Mouse (Mus musculus) small intestine, adult 2 months (tissue): Measurements from ENCODE around the gene Adamts9. TPM values are rescaled to one million over a fixed set of nuclear protein-coding genes. Genes with fewer than 3 reads are reported as not detected.

ENCODE experiments used
- H3K27ac ChIP-seq: fragments of 200-500 bp; 2 replicates; pipeline ENCODE4 v1.5.1; 2012; ENCODE audit warnings: low read depth, low read length, control low read depth, inconsistent platforms; ENCODE audit not compliant: insufficient read depth
- H3K27me3 ChIP-seq: fragments of 200-500 bp; 2 replicates; pipeline ENCODE4 v1.6.1; 2012; ENCODE audit warnings: mild to moderate bottlenecking, moderate library complexity, low read length, inconsistent platforms; ENCODE audit not compliant: control insufficient read depth, insufficient read depth
- H3K36me3 ChIP-seq: fragments of 200-500 bp; 2 replicates; pipeline ENCODE4 v1.6.1; 2012; ENCODE audit warnings: mild to moderate bottlenecking, low read length, control low read depth, inconsistent platforms; ENCODE audit not compliant: control insufficient read depth, insufficient read depth
- H3K4me1 ChIP-seq: fragments of 200-500 bp; 2 replicates; pipeline ENCODE4 v1.6.1; 2012; ENCODE audit warnings: low read length, inconsistent platforms, mixed read lengths; ENCODE audit not compliant: control insufficient read depth, insufficient read depth, insufficient read length
- H3K4me3 ChIP-seq: fragments of 200-500 bp; 2 replicates; pipeline ENCODE4 v1.5.1; 2012; ENCODE audit warnings: low read depth, mild to moderate bottlenecking, control low read depth, inconsistent platforms, low read length, moderate library complexity
- CTCF ChIP-seq: fragments of 200-500 bp; IDR thresholded peaks from 2 replicates; pipeline ENCODE4 v1.5.1; 2012; ENCODE audit warnings: low read depth, mild to moderate bottlenecking, control low read depth, inconsistent platforms, low read length, moderate library complexity, mixed read lengths; ENCODE audit not compliant: insufficient replicate concordance, insufficient read length; ENCODE audit errors: extremely low read depth
- POLR2A ChIP-seq: fragments of 200-500 bp; IDR thresholded peaks from 2 replicates; pipeline ENCODE4 v1.6.1; 2012; ENCODE audit warnings: low read depth, mild to moderate bottlenecking, control low read depth, inconsistent platforms, low read length, moderate library complexity
- WGBS: fragments of 180-500 bp; shearing (Covaris S2); methylation state at CpG from one replicate; pipeline ENCODE4 v1.1.7; 2018; 5-methylcytosine and 5-hydroxymethylcytosine counted together
- polyA plus RNA-seq: library from polyadenylated mRNA; depleted of rRNA; stranded (reverse); fragments of >200 nt; gene quantifications from 2 replicates; pipeline ENCODE4 v1.2.3, GENCODE M21; 2012

Gene Adamts9
- polyA plus RNA-seq, 1 experiment: 1.8 TPM

DNA sequence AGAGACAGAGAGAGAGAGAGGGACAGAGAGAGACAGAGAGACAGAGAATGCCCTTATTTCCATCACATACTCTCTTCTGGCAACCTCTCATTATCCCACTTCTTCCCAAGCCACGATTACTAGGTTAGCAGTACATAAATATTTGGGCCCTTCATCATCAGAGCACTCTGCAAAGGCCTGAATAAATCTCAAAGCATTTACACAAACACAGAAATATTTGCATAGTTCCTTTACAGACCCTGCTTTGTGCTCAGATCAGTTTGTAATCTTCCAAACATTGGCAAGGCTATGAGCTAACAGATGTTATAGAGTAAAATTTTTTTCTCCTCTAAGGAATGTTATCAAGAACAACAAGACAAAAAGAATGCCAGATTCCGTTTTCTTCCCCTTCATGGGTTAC lies 38.8 kb downstream of the Adamts9 start:
- 42% methylated on average over 2 of the region's 2 CpGs for whole genome bisulfite sequencing
- no peak overlapping the region for H3K27ac ChIP-seq
- TF ChIP-seq POLR2A (no peak), CTCF (no peak)
- H3K27me3 ChIP-seq: no peaks in the 10 kb centered on the region
- no peaks in the 10 kb centered on the region for H3K36me3 ChIP-seq
- no peaks in the 10 kb centered on the region for H3K4me1 ChIP-seq
- no peak overlapping the region for H3K4me3 ChIP-seq

DNA sequence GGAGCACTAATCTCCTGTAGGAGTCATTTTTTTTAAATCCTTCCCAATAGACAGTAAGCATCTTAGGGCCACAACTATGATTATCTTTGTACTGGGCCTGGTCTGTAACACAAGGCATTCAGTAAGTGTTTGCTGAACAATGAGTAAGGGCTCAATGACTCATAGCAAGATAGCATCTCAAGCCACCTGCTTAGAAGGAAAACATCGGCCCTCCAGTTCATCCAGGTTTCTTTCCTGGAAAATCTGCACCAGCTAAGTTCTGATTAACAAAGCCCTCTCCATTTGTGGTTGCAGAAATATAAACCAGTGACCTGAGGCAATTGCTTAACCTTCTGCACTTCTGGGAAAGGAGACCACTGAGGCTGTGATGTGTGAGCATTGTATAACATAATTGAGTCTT lies 39.3 kb downstream of the Adamts9 start:
- Histone ChIP-seq H3K36me3 (no peaks in the 10 kb centered on the region), H3K4me1 (no peaks in the 10 kb centered on the region), H3K4me3 (no peak overlapping the region), H3K27me3 (no peaks in the 10 kb centered on the region), H3K27ac (no peak overlapping the region)
- 33% methylated on average over 1 of the region's 1 CpGs for WGBS
- TF ChIP-seq CTCF (no peak), POLR2A (no peak)

DNA sequence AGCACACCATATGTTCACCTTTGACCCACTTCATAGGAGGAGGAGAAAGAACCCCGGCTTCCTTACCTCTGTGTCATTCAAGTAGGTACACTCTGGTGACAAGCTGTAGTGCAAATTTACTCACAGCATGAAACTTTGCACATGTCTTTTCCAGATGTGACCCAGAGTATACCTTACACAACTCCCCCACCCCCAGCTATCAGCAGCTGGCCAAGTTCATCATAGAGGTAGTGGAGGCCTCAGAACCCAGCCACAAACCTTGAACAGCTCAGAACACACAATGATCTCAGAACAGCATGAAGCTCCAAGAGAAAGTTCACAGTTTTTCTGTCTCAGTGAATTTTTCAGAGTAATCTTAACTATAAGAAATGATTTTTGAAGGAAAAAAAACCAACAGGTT lies 51.8 kb downstream of the Adamts9 start:
- TF ChIP-seq POLR2A (no peak), CTCF (no peak)
- 40% methylated on average over 1 of the region's 1 CpGs for WGBS

DNA sequence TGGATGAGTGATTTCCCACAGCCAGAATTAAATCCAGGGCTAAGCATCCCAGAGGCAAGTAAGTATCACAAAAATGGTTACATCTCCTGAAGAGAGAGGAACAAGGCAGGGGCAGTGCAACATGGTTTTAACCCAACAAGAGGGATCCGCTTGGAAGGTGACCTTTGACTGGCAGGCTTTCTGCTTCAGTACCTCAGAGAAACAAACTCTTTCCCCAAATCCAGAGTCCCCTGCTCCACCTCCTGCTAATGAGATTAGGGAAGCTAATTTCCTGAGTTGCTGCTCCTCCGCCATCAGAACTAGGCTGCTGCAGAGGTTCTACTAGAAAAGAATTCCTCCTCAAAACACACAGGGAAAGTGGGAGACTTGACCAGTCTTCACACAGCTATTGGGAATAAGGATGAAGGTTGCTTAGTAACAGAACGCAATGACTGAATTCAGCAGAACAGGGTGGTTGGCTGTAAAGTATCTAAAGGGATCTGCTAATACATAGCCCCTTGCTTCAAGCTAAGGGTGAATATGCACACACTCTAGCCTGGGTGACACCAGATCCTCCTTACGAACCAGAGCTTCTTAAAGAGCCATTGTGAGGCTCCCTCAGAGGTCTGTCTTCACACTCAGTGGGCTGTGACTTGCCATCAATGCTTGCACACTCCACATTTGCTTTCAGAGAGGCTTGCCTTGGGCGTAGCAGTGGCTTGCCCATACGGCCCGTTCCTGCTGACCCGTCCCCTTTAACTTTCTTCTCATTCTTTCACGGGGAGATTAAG lies 60.0 kb downstream of the Adamts9 start:
- TF ChIP-seq CTCF (no peak), POLR2A (no peak)
- 74% methylated on average over 9 of the region's 9 CpGs for WGBS
- H3K4me1 ChIP-seq: no peaks in the 10 kb centered on the region
- no peaks in the 10 kb centered on the region for H3K36me3 ChIP-seq
- H3K27me3 ChIP-seq: no peaks in the 10 kb centered on the region
- H3K4me3 ChIP-seq: no peak overlapping the region
- no peak overlapping the region for H3K27ac ChIP-seq

More for the DNA sequence above, 51.8 kb downstream of the Adamts9 start:
- Histone ChIP-seq H3K4me1 (no peaks in the 10 kb centered on the region), H3K4me3 (no peak overlapping the region), H3K27me3 (no peaks in the 10 kb centered on the region), H3K27ac (no peak overlapping the region), H3K36me3 (no peaks in the 10 kb centered on the region)

DNA sequence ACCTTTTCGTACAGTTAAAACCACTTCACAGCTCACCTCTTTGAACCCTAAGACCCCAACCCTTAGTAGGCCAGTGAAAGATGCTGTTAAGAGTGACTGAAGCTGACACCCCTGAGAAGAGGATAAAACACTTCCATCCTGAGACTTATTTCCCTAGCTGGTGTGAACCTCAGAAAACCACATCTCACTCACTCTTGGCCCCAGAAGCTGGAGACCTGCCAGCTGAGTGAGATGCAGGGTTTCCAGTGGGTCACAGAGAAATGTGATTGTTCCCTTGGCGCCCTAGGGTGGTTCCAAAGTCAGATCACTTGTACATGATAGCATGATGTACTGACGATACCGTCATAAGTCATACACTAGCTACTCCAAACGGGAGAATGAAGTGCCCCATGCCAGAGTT lies 60.8 kb downstream of the Adamts9 start:
- TF ChIP-seq POLR2A (no peak), CTCF (no peak)
- Histone ChIP-seq H3K27ac (no peak overlapping the region), H3K4me1 (no peaks in the 10 kb centered on the region), H3K4me3 (no peak overlapping the region), H3K27me3 (no peaks in the 10 kb centered on the region), H3K36me3 (no peaks in the 10 kb centered on the region)
- WGBS: 76% methylated on average over 5 of the region's 5 CpGs

DNA sequence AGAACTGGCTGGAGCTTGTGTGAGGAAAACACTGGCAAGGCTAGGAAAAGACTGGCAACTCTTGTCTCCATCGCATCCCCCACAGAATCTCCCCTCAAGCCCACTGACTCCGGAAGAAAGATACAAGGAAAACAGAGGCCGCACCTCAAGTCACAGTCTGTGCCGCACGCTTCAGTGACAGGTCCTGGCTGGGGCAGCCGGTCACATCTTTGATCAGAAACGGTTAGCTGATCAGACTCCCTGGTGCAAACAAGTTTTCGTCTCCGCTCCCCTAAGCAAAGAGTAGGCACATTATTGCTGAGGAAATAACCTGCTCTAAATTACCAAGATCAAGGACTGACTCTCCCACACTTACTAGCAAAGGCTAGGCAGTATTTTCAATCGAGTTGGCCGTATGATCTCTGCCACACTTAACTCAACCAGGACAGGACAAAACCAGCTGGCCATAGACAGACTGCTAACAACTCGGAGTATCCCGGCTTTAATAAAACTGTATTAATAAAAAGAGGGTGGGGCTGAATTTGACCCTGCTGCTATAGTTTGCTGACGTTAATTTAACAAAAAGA lies 63.5 kb downstream of the Adamts9 start:
- 78% methylated on average over 14 of the region's 14 CpGs for WGBS
- H3K36me3 ChIP-seq: no peaks in the 10 kb centered on the region
- H3K27ac ChIP-seq: no peak overlapping the region
- H3K4me3 ChIP-seq: no peak overlapping the region
- no peak for TF ChIP-seq CTCF
- no peak for TF ChIP-seq POLR2A
- no peaks in the 10 kb centered on the region for H3K27me3 ChIP-seq
- H3K4me1 ChIP-seq: no peaks in the 10 kb centered on the region

DNA sequence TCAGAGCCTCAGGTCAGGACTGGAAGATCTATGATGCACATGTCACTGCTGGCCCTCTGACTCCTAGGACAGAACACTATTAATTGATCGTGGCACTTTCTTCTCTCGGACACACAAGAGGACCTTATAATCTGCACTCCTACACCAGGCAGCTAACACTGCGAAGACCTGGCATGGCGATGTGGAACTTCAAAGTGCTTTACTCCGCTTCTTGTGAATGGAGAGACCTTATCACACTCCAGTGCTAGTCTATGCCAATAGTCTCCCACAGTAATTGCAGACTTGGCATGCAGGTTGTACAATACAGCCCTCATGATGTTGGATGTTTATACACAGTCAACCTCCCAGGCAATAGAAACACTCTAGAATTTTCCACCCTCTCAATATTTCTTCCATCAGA lies 64.5 kb downstream of the Adamts9 start:
- H3K27ac ChIP-seq: no peak overlapping the region
- H3K36me3 ChIP-seq: no peaks in the 10 kb centered on the region
- no peaks in the 10 kb centered on the region for H3K4me1 ChIP-seq
- 90% methylated on average over 5 of the region's 5 CpGs for WGBS
- no peaks in the 10 kb centered on the region for H3K27me3 ChIP-seq
- TF ChIP-seq POLR2A (no peak), CTCF (no peak)
- no peak overlapping the region for H3K4me3 ChIP-seq

DNA sequence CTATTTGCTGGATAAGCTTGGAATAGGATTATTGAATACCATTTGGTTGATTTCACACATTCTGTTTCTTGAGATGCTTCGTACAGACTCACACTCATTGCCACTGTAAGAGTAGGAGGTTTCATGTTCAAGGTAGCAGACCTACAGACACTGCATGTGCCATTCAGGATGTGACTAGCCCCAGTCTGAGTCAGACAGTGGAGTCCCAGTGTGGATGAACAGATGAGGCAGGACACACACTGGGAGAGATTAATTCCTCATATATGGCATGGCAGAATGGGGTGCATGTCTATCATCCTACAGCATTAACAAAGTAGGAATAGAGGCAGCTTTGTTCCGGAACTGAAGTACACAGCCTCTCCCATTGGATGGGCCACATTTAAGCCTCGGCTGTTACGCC lies 66.1 kb downstream of the Adamts9 start:
- Histone ChIP-seq H3K36me3 (no peaks in the 10 kb centered on the region), H3K27ac (no peak overlapping the region), H3K4me3 (no peak overlapping the region), H3K27me3 (no peaks in the 10 kb centered on the region), H3K4me1 (no peaks in the 10 kb centered on the region)
- TF ChIP-seq POLR2A (no peak), CTCF (no peak)
- WGBS: 91% methylated on average over 4 of the region's 4 CpGs
